Mouse (Mus musculus): ENCODE results near the gene Efl1. TPM values are rescaled to one million over a fixed set of nuclear protein-coding genes. Genes with fewer than 3 reads are reported as not detected.
A peak's percentile ranks its signal among the peaks of the same experiment; 100 is the strongest.
"Not testable (repeated sequence)": the region's sequence is repeated elsewhere in the genome, so short reads cannot be mapped to it uniquely, and the experiment has no call there.

The Efl1 gene
- polyA plus RNA-seq, 1 experiment from 2014 or later, result 21.0 TPM

GRCm38 (mm10) chr7:82766623-82767022 lies 118.2 kb downstream of the Efl1 start:
- Histone ChIP-seq H3K9me3 (ENCODE audit: control insufficient read depth, low read length) (no peaks in the 10 kb centered on the region), H3K27ac (replicated peaks in 1 of 2; ENCODE audit: control insufficient read depth in 1 of 2, insufficient read depth in 1 of 2, low read depth in 2 of 2, low read length in 2 of 2) (no peak overlapping the region), H3K36me3 (ENCODE audit: control insufficient read depth, insufficient read depth, low read length) (peaks cover 27% of the 10 kb centered on the region), H3K4me1 (ENCODE audit: control insufficient read depth in 2 of 2, insufficient read depth in 2 of 2, low read length in 2 of 2) (no peaks in the 10 kb centered on the region; a peak in 1 of 4 replicates), H3K27me3 (ENCODE audit: control insufficient read depth, insufficient read depth, low read length) (no peaks in the 10 kb centered on the region), H3K4me2 (ENCODE audit: low read length) (no peak overlapping the region), H3K9ac (ENCODE audit: low read length) (no peak overlapping the region), H3K4me3 (ENCODE audit: control insufficient read depth in 1 of 2, insufficient read depth in 1 of 2, low read depth in 1 of 2, low read length in 2 of 2) (no peak overlapping the region)
- 87% methylated on average over 6 of the region's 6 CpGs for WGBS
- no peak for ATAC-seq (ENCODE audit: insufficient number of reproducible peaks, insufficient read depth, low FRiP score, low read depth)

- no peak overlapping the region for H3K27ac ChIP-seq (replicated peaks in 1 of 2; ENCODE audit: control insufficient read depth in 1 of 2, insufficient read depth in 1 of 2, low read depth in 2 of 2, low read length in 2 of 2)
- 67% methylated on average over 6 of the region's 6 CpGs for WGBS
- no peak for ATAC-seq (ENCODE audit: insufficient number of reproducible peaks, insufficient read depth, low FRiP score, low read depth)
Measured at GRCm38 (mm10) chr7:82770207-82770606, 121.8 kb downstream of the Efl1 start.

DNA sequence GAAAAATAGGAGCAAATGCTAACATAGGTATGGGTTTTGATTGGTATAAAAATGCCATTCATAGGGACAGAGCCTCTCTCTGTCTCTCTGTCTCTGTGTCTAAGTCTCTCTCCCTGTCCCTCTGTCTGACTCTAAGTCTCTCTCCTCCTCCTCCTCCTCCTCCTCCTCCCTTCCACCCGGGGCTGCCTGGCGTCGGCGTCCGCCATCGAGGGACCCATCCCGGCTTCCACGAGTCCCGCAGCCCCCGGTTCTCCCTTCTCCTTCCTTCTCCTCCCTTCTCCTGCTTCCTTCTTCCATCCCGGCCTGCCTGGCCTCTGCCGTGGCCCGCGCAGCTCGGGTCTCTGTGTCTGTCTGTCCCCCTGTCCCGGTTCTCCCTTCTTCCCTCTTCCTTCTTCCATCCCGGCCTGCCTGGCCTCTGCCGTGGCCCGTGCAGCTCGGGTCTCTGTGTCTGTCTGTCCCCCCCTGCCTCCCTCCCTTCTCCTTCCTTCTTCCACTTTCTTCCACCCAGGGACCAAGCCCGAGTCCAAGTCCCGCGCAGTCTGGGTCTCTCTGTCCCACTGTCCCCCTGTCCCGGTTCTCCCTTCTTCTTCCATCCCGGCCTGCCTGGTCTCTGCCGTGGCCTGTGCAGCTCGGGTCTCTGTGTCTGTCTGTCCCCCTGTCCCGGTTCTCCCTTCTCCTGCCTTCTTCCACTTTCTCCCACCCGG lies 122.7 kb downstream of the Efl1 start:
- Histone ChIP-seq H3K4me1 (ENCODE audit: control insufficient read depth in 2 of 2, insufficient read depth in 2 of 2, low read length in 2 of 2) (peaks cover 4 to 11% of the 10 kb centered on the region in 2 experiments), H3K36me3 (ENCODE audit: control insufficient read depth, insufficient read depth, low read length) (peaks cover 13% of the 10 kb centered on the region; the same call in 1 of the 2 replicates)
- H3K27me3 ChIP-seq (ENCODE audit: control insufficient read depth, insufficient read depth, low read length); H3K27ac ChIP-seq (replicated peaks in 1 of 2; ENCODE audit: control insufficient read depth in 1 of 2, insufficient read depth in 1 of 2, low read depth in 2 of 2, low read length in 2 of 2); H3K4me3 ChIP-seq (ENCODE audit: control insufficient read depth in 1 of 2, insufficient read depth in 1 of 2, low read depth in 1 of 2, low read length in 2 of 2); H3K4me2 ChIP-seq (ENCODE audit: low read length); H3K9ac ChIP-seq (ENCODE audit: low read length); H3K9me3 ChIP-seq (ENCODE audit: control insufficient read depth, low read length): not testable (repeated sequence)
- WGBS, result 84% methylated on average over 22 of the region's 29 CpGs
- peak; percentile 69 for ATAC-seq (ENCODE audit: insufficient number of reproducible peaks, insufficient read depth, low FRiP score, low read depth)

More at GRCm38 (mm10) chr7:82770207-82770606, 121.8 kb downstream of the Efl1 start:
- Histone ChIP-seq H3K4me1 (ENCODE audit: control insufficient read depth in 2 of 2, insufficient read depth in 2 of 2, low read length in 2 of 2) (peaks cover 4 to 11% of the 10 kb centered on the region in 2 experiments), H3K4me3 (ENCODE audit: control insufficient read depth in 1 of 2, insufficient read depth in 1 of 2, low read depth in 1 of 2, low read length in 2 of 2) (no peak overlapping the region), H3K9me3 (ENCODE audit: control insufficient read depth, low read length) (no peaks in the 10 kb centered on the region), H3K4me2 (ENCODE audit: low read length) (no peak overlapping the region), H3K36me3 (ENCODE audit: control insufficient read depth, insufficient read depth, low read length) (0 out of 2 replicates have a peak, but pooled peaks cover 11% of the 10 kb centered on the region), H3K27me3 (ENCODE audit: control insufficient read depth, insufficient read depth, low read length) (no peaks in the 10 kb centered on the region), H3K9ac (ENCODE audit: low read length) (no peak overlapping the region)

DNA sequence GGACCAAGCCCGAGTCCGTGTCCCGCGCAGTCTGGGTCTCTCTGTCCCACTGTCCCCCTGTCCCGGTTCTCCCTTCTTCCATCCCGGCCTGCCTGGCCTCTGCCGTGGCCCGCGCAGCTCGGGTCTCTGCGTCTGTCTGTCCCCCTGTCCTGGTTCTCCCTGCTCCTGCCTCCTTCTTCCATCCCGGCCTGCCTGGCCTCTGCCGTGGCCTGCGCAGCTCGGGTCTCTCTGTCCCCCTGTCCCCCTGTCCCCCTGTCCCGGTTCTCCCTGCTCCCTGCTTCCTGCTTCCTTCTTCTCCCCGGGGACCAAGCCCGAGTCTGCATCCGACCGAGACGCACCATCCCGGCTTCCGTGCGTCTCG lies 123.2 kb downstream of the Efl1 start:
- not testable (repeated sequence) for H3K27ac ChIP-seq (replicated peaks in 1 of 2; ENCODE audit: control insufficient read depth in 1 of 2, insufficient read depth in 1 of 2, low read depth in 2 of 2, low read length in 2 of 2); H3K4me2 ChIP-seq (ENCODE audit: low read length); H3K4me3 ChIP-seq (ENCODE audit: control insufficient read depth in 1 of 2, insufficient read depth in 1 of 2, low read depth in 1 of 2, low read length in 2 of 2); H3K9me3 ChIP-seq (ENCODE audit: control insufficient read depth, low read length); H3K27me3 ChIP-seq (ENCODE audit: control insufficient read depth, insufficient read depth, low read length); H3K9ac ChIP-seq (ENCODE audit: low read length); ATAC-seq (ENCODE audit: insufficient number of reproducible peaks, insufficient read depth, low FRiP score, low read depth)
- Histone ChIP-seq H3K4me1 (ENCODE audit: control insufficient read depth in 2 of 2, insufficient read depth in 2 of 2, low read length in 2 of 2) (peaks cover 4 to 11% of the 10 kb centered on the region in 2 experiments), H3K36me3 (ENCODE audit: control insufficient read depth, insufficient read depth, low read length) (peaks cover 14% of the 10 kb centered on the region; the same call in 1 of the 2 replicates)
- WGBS, result 86% methylated on average over 25 of the region's 25 CpGs

- ATAC-seq (ENCODE audit: insufficient number of reproducible peaks, insufficient read depth, low FRiP score, low read depth), result peak; percentile 58
- Histone ChIP-seq H3K4me2 (ENCODE audit: low read length) (peak overlapping the region; percentile 9; the same call in 1 of the 2 replicates), H3K27ac (replicated peaks in 1 of 2; ENCODE audit: control insufficient read depth in 1 of 2, insufficient read depth in 1 of 2, low read depth in 2 of 2, low read length in 2 of 2) (0 out of 4 replicates have a peak overlapping the region, but pooled peaks of 1 of the 2 experiments have one; percentile 20), H3K27me3 (ENCODE audit: control insufficient read depth, insufficient read depth, low read length) (no peaks in the 10 kb centered on the region), H3K4me3 (ENCODE audit: control insufficient read depth in 1 of 2, insufficient read depth in 1 of 2, low read depth in 1 of 2, low read length in 2 of 2) (no peak overlapping the region), H3K9ac (ENCODE audit: low read length) (no peak overlapping the region), H3K4me1 (ENCODE audit: control insufficient read depth in 2 of 2, insufficient read depth in 2 of 2, low read length in 2 of 2) (peaks cover 4 to 11% of the 10 kb centered on the region in 2 experiments), H3K36me3 (ENCODE audit: control insufficient read depth, insufficient read depth, low read length) (peaks cover 10% of the 10 kb centered on the region; the same call in 1 of the 2 replicates), H3K9me3 (ENCODE audit: control insufficient read depth, low read length) (no peaks in the 10 kb centered on the region)
- WGBS, result 49% methylated on average over 14 of the region's 14 CpGs
Measured at GRCm38 (mm10) chr7:82772481-82772880, 124.1 kb downstream of the Efl1 start.

- peak overlapping the region in 1 of 2 experiments; percentile 20; a peak in 2 of 4 replicates for H3K27ac ChIP-seq (replicated peaks in 1 of 2; ENCODE audit: control insufficient read depth in 1 of 2, insufficient read depth in 1 of 2, low read depth in 2 of 2, low read length in 2 of 2)
- no peak overlapping the region for H3K4me2 ChIP-seq (ENCODE audit: low read length)
- H3K9ac ChIP-seq (ENCODE audit: low read length), result peak overlapping the region; percentile 35; the same call in 1 of the 2 replicates
- H3K27me3 ChIP-seq (ENCODE audit: control insufficient read depth, insufficient read depth, low read length), result no peaks in the 10 kb centered on the region
- H3K4me1 ChIP-seq (ENCODE audit: control insufficient read depth in 2 of 2, insufficient read depth in 2 of 2, low read length in 2 of 2), result peaks cover 9 to 11% of the 10 kb centered on the region in 2 experiments
- no peak for ATAC-seq (ENCODE audit: insufficient number of reproducible peaks, insufficient read depth, low FRiP score, low read depth)
- peaks cover 10% of the 10 kb centered on the region; the same call in 1 of the 2 replicates for H3K36me3 ChIP-seq (ENCODE audit: control insufficient read depth, insufficient read depth, low read length)
- H3K4me3 ChIP-seq (ENCODE audit: control insufficient read depth in 1 of 2, insufficient read depth in 1 of 2, low read depth in 1 of 2, low read length in 2 of 2), result no peak overlapping the region
- WGBS, result 72% methylated on average over 9 of the region's 9 CpGs
- H3K9me3 ChIP-seq (ENCODE audit: control insufficient read depth, low read length), result no peaks in the 10 kb centered on the region
Measured at GRCm38 (mm10) chr7:82773150-82773549, 124.7 kb downstream of the Efl1 start.

DNA sequence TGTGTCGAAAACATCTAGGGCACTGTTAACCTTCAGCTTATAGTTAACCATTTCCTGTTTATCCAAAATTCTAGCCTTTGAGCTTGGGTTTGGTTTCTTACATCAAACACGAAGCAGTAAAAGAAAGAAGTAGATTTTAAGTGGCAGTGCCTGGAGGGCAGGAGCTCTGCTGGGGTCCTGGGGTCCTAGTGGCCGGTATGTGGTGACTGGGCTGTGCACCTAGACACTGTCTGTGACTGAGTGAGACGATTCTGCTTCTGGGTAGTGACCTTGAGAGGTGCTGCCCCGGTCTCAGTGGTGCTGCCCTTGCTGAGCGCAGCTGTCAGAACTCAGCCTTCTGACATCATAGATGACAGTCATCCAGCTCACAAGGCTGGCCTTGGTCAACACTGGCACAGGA lies 125.5 kb downstream of the Efl1 start:
- ATAC-seq (ENCODE audit: insufficient number of reproducible peaks, insufficient read depth, low FRiP score, low read depth), result no peak
- Histone ChIP-seq H3K9me3 (ENCODE audit: control insufficient read depth, low read length) (no peaks in the 10 kb centered on the region), H3K27ac (replicated peaks in 1 of 2; ENCODE audit: control insufficient read depth in 1 of 2, insufficient read depth in 1 of 2, low read depth in 2 of 2, low read length in 2 of 2) (no peak overlapping the region), H3K36me3 (ENCODE audit: control insufficient read depth, insufficient read depth, low read length) (peaks cover 10% of the 10 kb centered on the region; the same call in 1 of the 2 replicates), H3K27me3 (ENCODE audit: control insufficient read depth, insufficient read depth, low read length) (no peaks in the 10 kb centered on the region), H3K4me1 (ENCODE audit: control insufficient read depth in 2 of 2, insufficient read depth in 2 of 2, low read length in 2 of 2) (peaks cover 9 to 11% of the 10 kb centered on the region in 2 experiments), H3K4me2 (ENCODE audit: low read length) (no peak overlapping the region), H3K9ac (ENCODE audit: low read length) (no peak overlapping the region), H3K4me3 (ENCODE audit: control insufficient read depth in 1 of 2, insufficient read depth in 1 of 2, low read depth in 1 of 2, low read length in 2 of 2) (no peak overlapping the region)
- WGBS, result 81% methylated on average over 6 of the region's 6 CpGs

Data from heart, embryonic 14.5 days (tissue).